Mouse (Mus musculus) neutrophil, adult 65 days (primary cell): ENCODE data around the gene Vwa5a. TPM values are rescaled to one million over a fixed set of nuclear protein-coding genes. Genes with fewer than 3 reads are reported as not detected.

Source experiments
- total RNA-seq: library from RNA; stranded (reverse); gene quantifications from 2 replicates; pipeline ENCODE4 v1.2.4, GENCODE M21; 2023

Vwa5a gene
- 24.1 and 27.6 TPM in 2 replicates for total RNA-seq

DNA sequence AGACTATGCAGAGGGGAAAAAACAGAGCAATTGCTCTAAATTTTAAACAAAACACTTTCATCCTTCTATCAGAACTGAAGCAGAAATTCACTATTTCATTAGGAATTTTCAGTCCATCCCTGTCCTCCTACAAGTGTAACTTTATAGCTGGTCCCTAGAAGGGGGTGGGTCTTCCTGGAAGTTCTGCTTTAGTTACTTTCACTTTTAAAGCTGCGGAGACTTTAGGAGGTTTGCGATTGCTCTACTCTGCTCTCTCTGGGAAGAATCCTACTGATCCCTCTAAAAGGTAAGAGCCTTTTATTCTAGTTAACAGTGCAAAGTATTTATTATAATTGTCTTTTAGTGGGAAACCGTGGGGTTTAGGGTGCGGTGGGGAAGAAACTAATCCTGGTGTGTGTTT lies at the start of gene Vwa5a:
Vwa5a (plus strand) TSS at position 167 of the 400 bp plus-strand sequence.

DNA sequence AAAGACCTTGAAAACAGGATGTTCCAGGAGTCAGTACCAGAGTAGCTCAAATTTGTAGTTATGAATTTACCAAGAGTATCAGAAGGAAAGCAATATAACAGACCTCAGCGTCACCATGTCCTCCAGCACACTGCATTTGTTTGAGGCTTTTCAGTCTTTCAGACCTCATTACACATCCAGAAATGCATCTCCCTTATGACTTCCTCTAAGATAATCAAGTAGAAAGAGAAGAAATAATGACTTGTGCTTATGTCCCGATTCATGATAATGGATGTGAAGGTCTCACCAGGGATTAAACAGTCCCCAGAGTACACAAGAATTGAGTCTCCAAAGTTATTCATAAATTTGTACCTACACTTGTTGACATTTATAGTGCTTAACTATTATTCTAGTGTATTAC lies 43.6 kb upstream of the Vwa5a start, which contains the start of gene Olfr918:
Olfr918 (minus strand) TSS at position 101 of the 400 bp plus-strand sequence.

DNA sequence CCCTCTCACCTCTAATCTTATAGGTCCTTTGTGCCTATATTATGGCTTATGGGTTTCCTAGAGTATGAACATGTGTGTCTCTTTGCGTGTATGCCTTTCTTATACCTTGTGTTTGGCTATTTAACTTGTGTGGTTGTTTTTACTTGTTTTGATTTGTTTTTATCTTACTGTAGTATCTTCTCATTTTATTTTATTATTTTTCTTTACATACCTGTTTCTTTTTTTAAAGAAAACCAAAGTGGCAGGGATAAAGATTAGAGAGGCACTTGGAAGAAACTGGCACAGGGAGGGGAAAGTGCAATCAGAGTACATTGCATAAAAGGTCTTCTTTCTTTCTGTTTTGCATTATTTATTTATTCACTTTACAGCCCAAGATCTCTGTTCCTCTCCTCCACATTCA lies 33.9 kb downstream of the Vwa5a start, which contains the start of gene Olfr920:
Olfr920 (plus strand) TSS at position 301 of the 400 bp plus-strand sequence.

DNA sequence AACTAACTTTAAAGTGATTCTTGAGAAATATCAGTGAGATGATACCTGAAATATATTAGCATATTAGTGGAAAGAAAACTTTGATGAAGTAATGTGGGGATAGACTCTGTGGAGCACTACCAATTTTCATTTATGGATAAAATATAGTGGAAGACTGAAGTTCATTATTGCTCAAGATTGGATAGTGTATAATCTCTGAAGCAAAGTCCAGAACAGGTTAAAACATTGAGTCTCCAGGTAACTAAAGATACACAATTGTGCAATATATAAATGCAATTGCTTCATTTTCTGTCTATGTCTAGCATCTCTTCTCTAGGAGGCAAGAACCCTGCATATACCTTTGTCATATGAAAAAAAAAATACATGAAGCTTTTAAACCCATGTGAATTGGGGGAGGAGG lies 54.7 kb downstream of the Vwa5a start, which contains the start of gene Olfr921:
Olfr921 (plus strand) TSS at position 301 of the 400 bp plus-strand sequence.

Other genes starting within 250 kb of the Vwa5a start
- gene Olfr905, start 247.2 kb upstream of the Vwa5a start, total RNA-seq: 0.14 TPM in 1 of 2 replicates, not detected in the other
- not detected in 2 replicates for gene Olfr906, start 231.2 kb upstream of the Vwa5a start, total RNA-seq
- gene Olfr907, start 222.5 kb upstream of the Vwa5a start, total RNA-seq: not detected in 2 replicates
- gene Olfr911-ps1, start 196.7 kb upstream of the Vwa5a start, total RNA-seq: not detected in 2 replicates
- not detected in 2 replicates for gene Olfr910, start 180.4 kb upstream of the Vwa5a start, total RNA-seq
- not detected in 2 replicates for gene Olfr912, start 138.1 kb upstream of the Vwa5a start, total RNA-seq
- gene Olfr913, start 125.5 kb upstream of the Vwa5a start, total RNA-seq: not detected in 2 replicates
- gene Olfr914, start 113.2 kb upstream of the Vwa5a start, total RNA-seq: not detected in 2 replicates
- gene Olfr916, start 58.4 kb upstream of the Vwa5a start, total RNA-seq: not detected in 2 replicates
- gene Olfr917, start 52.4 kb upstream of the Vwa5a start, total RNA-seq: not detected in 2 replicates
- gene Olfr918, start 43.7 kb upstream of the Vwa5a start, total RNA-seq: not detected in 2 replicates
- gene Olfr919, start 14.6 kb upstream of the Vwa5a start, total RNA-seq: not detected in 2 replicates
- gene Olfr920, start 34.0 kb downstream of the Vwa5a start, total RNA-seq: 0.16 TPM in 1 of 2 replicates, not detected in the other
- not detected in 2 replicates for gene Olfr921, start 54.8 kb downstream of the Vwa5a start, total RNA-seq
- gene Olfr922, start 96.3 kb downstream of the Vwa5a start, total RNA-seq: not detected in 2 replicates
- gene Olfr923, start 108.3 kb downstream of the Vwa5a start, total RNA-seq: not detected in 2 replicates
- gene Olfr924, start 126.2 kb downstream of the Vwa5a start, total RNA-seq: not detected in 2 replicates
- not detected in 2 replicates for gene Olfr26, start 136.8 kb downstream of the Vwa5a start, total RNA-seq
- gene Olfr926, start 158.9 kb downstream of the Vwa5a start, total RNA-seq: not detected in 2 replicates
- not detected in 2 replicates for gene Olfr930, start 211.5 kb downstream of the Vwa5a start, total RNA-seq